Mouse (Mus musculus): ENCODE measurements around the gene Phf7. TPM values are rescaled to one million over a fixed set of nuclear protein-coding genes. Genes with fewer than 3 reads are reported as not detected.

The Phf7 gene
- polyA plus RNA-seq, 2 experiments: 9.5 to 12.3 TPM

GRCm38 (mm10) chr14:31193791-31194190 lies 57.3 kb downstream of the Phf7 start:
- 83% methylated on average over 7 of the region's 7 CpGs for WGBS
- no peak overlapping the region for H3K4me2 ChIP-seq (replicated peaks; ENCODE audit: low read depth, low read length, severe bottlenecking)
- peaks cover 97% of the 10 kb centered on the region for H3K36me3 ChIP-seq (ENCODE audit: control insufficient read depth, insufficient read depth, low read length)
- H3K9ac ChIP-seq (ENCODE audit: low read depth, low read length, severe bottlenecking): no peak overlapping the region
- no peak for TF ChIP-seq POLR2A (IDR thresholded peaks at IDR 0.05; ENCODE audit: borderline replicate concordance, extremely low read depth, insufficient read depth, insufficient read length)
- ATAC-seq (ENCODE audit: low FRiP score, low read depth) (no peak), DNase-seq (ENCODE audit: low spot score) (no peak)
- no peaks in the 10 kb centered on the region for H3K27me3 ChIP-seq (ENCODE audit: control insufficient read depth, insufficient read depth, low read length)
- no peak overlapping the region for H3K4me3 ChIP-seq (replicated peaks; ENCODE audit: low read length)
- no peaks in the 10 kb centered on the region for H3K4me1 ChIP-seq (ENCODE audit: control insufficient read depth, insufficient read depth, low read length)
- no peak overlapping the region for H3K27ac ChIP-seq (replicated peaks; ENCODE audit: low read depth, low read length)
- no peaks in the 10 kb centered on the region for H3K9me3 ChIP-seq (ENCODE audit: control insufficient read depth, low read length)

DNA sequence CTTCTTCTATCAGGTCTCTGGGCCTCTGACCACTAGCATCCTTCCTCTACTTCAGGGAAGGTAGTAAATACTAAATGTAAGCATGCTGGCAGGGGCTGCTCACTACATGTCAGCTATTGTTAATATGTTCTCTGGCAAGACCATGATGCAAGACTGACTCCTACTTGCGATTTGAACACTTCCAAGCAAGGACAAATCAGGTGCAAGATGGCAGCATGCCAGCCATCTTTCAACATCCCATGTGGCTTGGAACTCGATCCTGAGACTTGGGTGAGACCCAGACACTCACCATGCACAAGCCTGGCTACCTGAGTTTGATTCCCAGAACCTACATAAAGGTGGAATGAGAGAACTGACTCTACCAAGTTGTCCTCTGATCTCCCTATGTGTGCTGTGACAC lies 59.2 kb downstream of the Phf7 start:
- H3K9ac ChIP-seq (ENCODE audit: low read depth, low read length, severe bottlenecking): no peak overlapping the region
- H3K36me3 ChIP-seq (ENCODE audit: control insufficient read depth, insufficient read depth, low read length): peaks cover 98% of the 10 kb centered on the region
- no peak for TF ChIP-seq POLR2A (IDR thresholded peaks at IDR 0.05; ENCODE audit: borderline replicate concordance, extremely low read depth, insufficient read depth, insufficient read length)
- H3K4me2 ChIP-seq (replicated peaks; ENCODE audit: low read depth, low read length, severe bottlenecking): no peak overlapping the region
- H3K4me1 ChIP-seq (ENCODE audit: control insufficient read depth, insufficient read depth, low read length): no peaks in the 10 kb centered on the region
- no peaks in the 10 kb centered on the region for H3K9me3 ChIP-seq (ENCODE audit: control insufficient read depth, low read length)
- no peak overlapping the region for H3K27ac ChIP-seq (replicated peaks; ENCODE audit: low read depth, low read length)
- WGBS: 82% methylated on average over 2 of the region's 2 CpGs
- DNase-seq (ENCODE audit: low spot score) (no peak), ATAC-seq (ENCODE audit: low FRiP score, low read depth) (no peak)
- no peak overlapping the region for H3K4me3 ChIP-seq (replicated peaks; ENCODE audit: low read length)
- no peaks in the 10 kb centered on the region for H3K27me3 ChIP-seq (ENCODE audit: control insufficient read depth, insufficient read depth, low read length)

DNA sequence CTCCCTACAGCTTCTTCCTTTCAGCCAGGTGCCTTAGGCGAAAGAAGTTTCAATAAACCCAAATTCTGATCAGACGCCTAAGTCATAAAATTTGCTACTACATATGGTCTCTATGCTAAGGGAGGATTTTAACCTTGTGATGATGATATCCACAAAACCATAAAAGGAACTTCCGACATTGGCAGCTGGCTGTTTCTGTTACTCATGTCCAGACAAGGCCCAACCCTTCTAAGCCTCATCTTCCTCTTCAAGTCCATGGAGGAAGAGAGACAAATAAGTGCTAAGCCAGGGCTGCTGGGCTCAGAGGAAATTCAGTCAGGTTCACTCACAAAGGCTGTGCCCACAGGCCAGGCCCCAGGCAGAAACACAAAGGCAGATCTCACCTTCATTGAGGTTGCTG lies 61.8 kb downstream of the Phf7 start:
- WGBS: 81% methylated on average over 3 of the region's 3 CpGs

DNA sequence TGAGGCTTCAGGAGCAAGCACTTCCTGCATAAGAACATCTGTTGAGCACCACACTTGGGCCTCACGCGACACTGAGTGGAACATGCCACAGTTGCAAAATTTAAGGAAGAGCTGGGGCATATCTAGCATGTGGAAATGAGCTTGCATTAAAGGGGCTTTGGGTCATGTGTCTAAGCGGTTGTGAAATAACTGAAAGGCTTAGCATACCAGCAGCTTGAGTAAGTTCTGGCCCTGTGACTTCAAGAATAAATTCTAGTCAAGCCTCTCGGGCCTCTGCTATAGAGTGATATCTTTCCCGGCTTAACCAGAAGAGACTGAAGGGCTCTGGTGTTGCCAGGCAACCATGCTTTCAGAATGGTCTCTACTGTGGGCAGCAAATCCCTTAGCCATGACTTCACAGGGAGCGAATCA lies 62.3 kb downstream of the Phf7 start:
- no peak overlapping the region for H3K4me3 ChIP-seq (replicated peaks; ENCODE audit: low read length)
- H3K4me1 ChIP-seq (ENCODE audit: control insufficient read depth, insufficient read depth, low read length): no peaks in the 10 kb centered on the region
- DNase-seq (ENCODE audit: low spot score) (no peak), ATAC-seq (ENCODE audit: low FRiP score, low read depth) (peak; percentile 23; the same call in 1 of the 2 replicates)
- no peaks in the 10 kb centered on the region for H3K27me3 ChIP-seq (ENCODE audit: control insufficient read depth, insufficient read depth, low read length)
- peaks cover 100% of the 10 kb centered on the region for H3K36me3 ChIP-seq (ENCODE audit: control insufficient read depth, insufficient read depth, low read length)
- WGBS: 88% methylated on average over 6 of the region's 6 CpGs
- H3K4me2 ChIP-seq (replicated peaks; ENCODE audit: low read depth, low read length, severe bottlenecking): no peak overlapping the region
- no peak overlapping the region for H3K9ac ChIP-seq (ENCODE audit: low read depth, low read length, severe bottlenecking)
- no peak overlapping the region for H3K27ac ChIP-seq (replicated peaks; ENCODE audit: low read depth, low read length)
- H3K9me3 ChIP-seq (ENCODE audit: control insufficient read depth, low read length): no peaks in the 10 kb centered on the region
- TF ChIP-seq POLR2A (IDR thresholded peaks at IDR 0.05; ENCODE audit: borderline replicate concordance, extremely low read depth, insufficient read depth, insufficient read length): no peak

More for the DNA sequence above, 61.8 kb downstream of the Phf7 start:
- no peak overlapping the region for H3K4me2 ChIP-seq (replicated peaks; ENCODE audit: low read depth, low read length, severe bottlenecking)
- no peak overlapping the region for H3K4me3 ChIP-seq (replicated peaks; ENCODE audit: low read length)
- H3K9ac ChIP-seq (ENCODE audit: low read depth, low read length, severe bottlenecking): no peak overlapping the region
- DNase-seq (ENCODE audit: low spot score): no peak
- ATAC-seq (ENCODE audit: low FRiP score, low read depth): no peak
- no peaks in the 10 kb centered on the region for H3K27me3 ChIP-seq (ENCODE audit: control insufficient read depth, insufficient read depth, low read length)
- peaks cover 100% of the 10 kb centered on the region for H3K36me3 ChIP-seq (ENCODE audit: control insufficient read depth, insufficient read depth, low read length)
- no peak overlapping the region for H3K27ac ChIP-seq (replicated peaks; ENCODE audit: low read depth, low read length)
- no peaks in the 10 kb centered on the region for H3K9me3 ChIP-seq (ENCODE audit: control insufficient read depth, low read length)
- no peak for TF ChIP-seq POLR2A (IDR thresholded peaks at IDR 0.05; ENCODE audit: borderline replicate concordance, extremely low read depth, insufficient read depth, insufficient read length)
- H3K4me1 ChIP-seq (ENCODE audit: control insufficient read depth, insufficient read depth, low read length): no peaks in the 10 kb centered on the region

Other genes with a start within 250 kb of the Phf7 start
- gene Glt8d1, start 249.9 kb downstream of the Phf7 start, polyA plus RNA-seq (2012; rRNA removed): 108 and 128 TPM in 2 replicates
- 67.9 and 70.4 TPM in 2 replicates for gene Glt8d1, start 249.9 kb downstream of the Phf7 start, polyA plus RNA-seq (2014; fragmentation: Nextera tagmentation; extraction: Ambion mirVana)
- gene Spcs1, start 249.6 kb downstream of the Phf7 start, polyA plus RNA-seq (2012; rRNA removed): 339 and 364 TPM in 2 replicates
- 423 and 460 TPM in 2 replicates for gene Spcs1, start 249.6 kb downstream of the Phf7 start, polyA plus RNA-seq (2014; fragmentation: Nextera tagmentation; extraction: Ambion mirVana)
- 26.8 and 29.5 TPM in 2 replicates for gene Pbrm1, start 232.2 kb downstream of the Phf7 start, polyA plus RNA-seq (2012; rRNA removed)
- 88.5 and 92.8 TPM in 2 replicates for gene Pbrm1, start 232.2 kb downstream of the Phf7 start, polyA plus RNA-seq (2014; fragmentation: Nextera tagmentation; extraction: Ambion mirVana)
- gene Gnl3, start 232.2 kb downstream of the Phf7 start, polyA plus RNA-seq (2012; rRNA removed): 118 and 139 TPM in 2 replicates
- 105 and 117 TPM in 2 replicates for gene Gnl3, start 232.2 kb downstream of the Phf7 start, polyA plus RNA-seq (2014; fragmentation: Nextera tagmentation; extraction: Ambion mirVana)
- 28.2 and 37.4 TPM in 2 replicates for gene Smim4, start 122.4 kb downstream of the Phf7 start, polyA plus RNA-seq (2012; rRNA removed)
- 62.7 and 68.1 TPM in 2 replicates for gene Smim4, start 122.4 kb downstream of the Phf7 start, polyA plus RNA-seq (2014; fragmentation: Nextera tagmentation; extraction: Ambion mirVana)
- 357 and 464 TPM in 2 replicates for gene Nt5dc2, start 120.3 kb downstream of the Phf7 start, polyA plus RNA-seq (2012; rRNA removed)
- gene Nt5dc2, start 120.3 kb downstream of the Phf7 start, polyA plus RNA-seq (2014; fragmentation: Nextera tagmentation; extraction: Ambion mirVana): 358 and 361 TPM in 2 replicates
- 68.5 and 81.8 TPM in 2 replicates for gene Stab1, start 82.7 kb downstream of the Phf7 start, polyA plus RNA-seq (2012; rRNA removed)
- 59.5 and 64.4 TPM in 2 replicates for gene Stab1, start 82.7 kb downstream of the Phf7 start, polyA plus RNA-seq (2014; fragmentation: Nextera tagmentation; extraction: Ambion mirVana)
- gene Tnnc1, start 43.0 kb downstream of the Phf7 start, polyA plus RNA-seq (2012; rRNA removed): 301 and 458 TPM in 2 replicates
- 374 and 483 TPM in 2 replicates for gene Tnnc1, start 43.0 kb downstream of the Phf7 start, polyA plus RNA-seq (2014; fragmentation: Nextera tagmentation; extraction: Ambion mirVana)
- gene Nisch, start 34.4 kb downstream of the Phf7 start, polyA plus RNA-seq (2012; rRNA removed): 514 and 640 TPM in 2 replicates
- gene Nisch, start 34.4 kb downstream of the Phf7 start, polyA plus RNA-seq (2014; fragmentation: Nextera tagmentation; extraction: Ambion mirVana): 339 and 378 TPM in 2 replicates
- gene Sema3g, start 33.5 kb downstream of the Phf7 start, polyA plus RNA-seq (2012; rRNA removed): 3.7 and 4.0 TPM in 2 replicates
- 0.25 and 0.29 TPM in 2 replicates for gene Sema3g, start 33.5 kb downstream of the Phf7 start, polyA plus RNA-seq (2014; fragmentation: Nextera tagmentation; extraction: Ambion mirVana)
- 90.1 and 108 TPM in 2 replicates for gene Bap1, start 133 bp upstream of the Phf7 start, polyA plus RNA-seq (2012; rRNA removed)
- gene Bap1, start 133 bp upstream of the Phf7 start, polyA plus RNA-seq (2014; fragmentation: Nextera tagmentation; extraction: Ambion mirVana): 71.7 and 76.4 TPM in 2 replicates
- gene Dnah1, start 72.6 kb upstream of the Phf7 start, polyA plus RNA-seq (2012; rRNA removed): 12.1 and 16.6 TPM in 2 replicates
- 5.6 and 7.8 TPM in 2 replicates for gene Dnah1, start 72.6 kb upstream of the Phf7 start, polyA plus RNA-seq (2014; fragmentation: Nextera tagmentation; extraction: Ambion mirVana)
- 37.3 and 44.7 TPM in 2 replicates for gene Capn7, start 85.3 kb upstream of the Phf7 start, polyA plus RNA-seq (2012; rRNA removed)
- 44.1 and 45.6 TPM in 2 replicates for gene Capn7, start 85.3 kb upstream of the Phf7 start, polyA plus RNA-seq (2014; fragmentation: Nextera tagmentation; extraction: Ambion mirVana)
- 37.4 and 49.1 TPM in 2 replicates for gene Sh3bp5, start 184.8 kb upstream of the Phf7 start, polyA plus RNA-seq (2012; rRNA removed)
- gene Sh3bp5, start 184.8 kb upstream of the Phf7 start, polyA plus RNA-seq (2014; fragmentation: Nextera tagmentation; extraction: Ambion mirVana): 22.2 and 28.4 TPM in 2 replicates
- 37.4 and 41.3 TPM in 2 replicates for gene Eaf1, start 243.1 kb upstream of the Phf7 start, polyA plus RNA-seq (2012; rRNA removed)
- gene Eaf1, start 243.1 kb upstream of the Phf7 start, polyA plus RNA-seq (2014; fragmentation: Nextera tagmentation; extraction: Ambion mirVana): 22.6 and 23.3 TPM in 2 replicates
- gene Mettl6, start 243.7 kb upstream of the Phf7 start, polyA plus RNA-seq (2012; rRNA removed): 26.8 and 31.3 TPM in 2 replicates
- 59.8 and 67.6 TPM in 2 replicates for gene Mettl6, start 243.7 kb upstream of the Phf7 start, polyA plus RNA-seq (2014; fragmentation: Nextera tagmentation; extraction: Ambion mirVana)